Mouse (Mus musculus) bone marrow, adult 2 months (tissue): Measurements from ENCODE around the gene Actr10. TPM values are rescaled to one million over a fixed set of nuclear protein-coding genes. Genes with fewer than 3 reads are reported as not detected.

Source experiments
- H3K27ac ChIP-seq: fragments of 200-500 bp; 2 replicates; pipeline ENCODE4 v1.5.1; 2012; ENCODE audit warnings: low read depth, mild to moderate bottlenecking, control low read depth, inconsistent platforms, low read length; ENCODE audit not compliant: control insufficient read depth, poor library complexity, insufficient read depth
- H3K4me1 ChIP-seq: fragments of 200-500 bp; 2 replicates; pipeline ENCODE4 v1.6.1; 2011; ENCODE audit warnings: low read length; ENCODE audit not compliant: control insufficient read depth, insufficient read depth
- H3K4me3 ChIP-seq: fragments of 200-500 bp; replicated peaks from 2 replicates; pipeline ENCODE3; 2011; ENCODE audit warnings: mild to moderate bottlenecking, low read depth, low read length, control low read depth; ENCODE audit not compliant: control insufficient read depth
- CTCF ChIP-seq: fragments of 200-500 bp; IDR thresholded peaks from 2 replicates; pipeline ENCODE4 v1.5.1; 2011; ENCODE audit warnings: low read length, control low read depth; ENCODE audit not compliant: control insufficient read depth, insufficient read depth
- POLR2A ChIP-seq: fragments of 200-500 bp; IDR thresholded peaks from 2 replicates; pipeline ENCODE4 v1.6.1; 2011; ENCODE audit warnings: low read depth, mild to moderate bottlenecking, control low read depth, low read length, borderline replicate concordance; ENCODE audit not compliant: control insufficient read depth
- WGBS: fragments of 180-500 bp; shearing (Covaris S2); methylation state at CpG from one replicate; pipeline ENCODE4 v1.1.7; 2018; 5-methylcytosine and 5-hydroxymethylcytosine counted together
- polyA plus RNA-seq: library from polyadenylated mRNA; stranded (reverse); fragments of >200 nt; gene quantifications from 2 replicates; pipeline ENCODE4 v1.2.4, GENCODE M21; 2011; ENCODE audit warnings: low replicate concordance; ENCODE audit not compliant: missing spikeins, insufficient read depth, insufficient read length

Actr10 gene
- polyA plus RNA-seq: 35.6 and 59.6 TPM in 2 replicates

DNA sequence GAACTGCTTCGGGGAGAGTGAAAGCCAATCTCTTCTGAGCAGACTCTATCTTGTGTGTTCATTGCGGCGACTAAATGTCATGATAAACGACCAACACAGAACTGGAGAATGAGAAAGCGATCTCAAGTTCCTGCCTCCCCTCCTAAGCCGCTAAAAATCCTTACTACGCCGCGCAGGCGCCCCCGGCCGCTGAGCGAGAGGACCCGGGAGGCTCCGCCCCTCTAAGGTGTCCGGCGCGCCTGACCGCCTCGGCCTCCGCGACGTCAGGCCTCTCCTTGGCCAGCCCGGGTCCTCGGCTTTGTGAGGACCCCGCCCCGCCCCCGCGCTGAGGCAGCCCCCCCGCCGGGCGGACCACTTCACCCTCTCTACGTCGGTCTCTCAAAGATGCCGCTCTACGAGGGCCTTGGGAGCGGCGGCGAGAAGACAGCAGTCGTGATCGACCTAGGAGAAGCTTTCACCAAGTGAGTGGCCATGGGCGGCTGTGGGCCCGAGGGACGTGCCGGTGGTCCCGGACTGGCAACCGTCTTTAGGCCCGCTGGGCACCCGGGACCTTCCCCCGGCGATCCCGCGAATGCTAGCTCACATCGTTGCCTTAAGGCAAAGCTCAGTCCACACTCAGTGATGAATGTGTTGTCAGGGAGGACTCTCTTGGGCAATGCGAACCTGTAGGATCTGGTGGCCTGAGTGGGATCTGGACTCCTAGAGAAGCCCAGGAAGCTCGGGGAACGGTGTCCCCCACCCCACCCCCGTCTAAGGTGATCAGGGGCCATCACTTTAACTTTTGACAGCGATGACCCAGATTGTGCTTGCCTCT, at the start of gene Actr10:
Actr10 (plus strand) TSS at position 287 of the 814 bp plus-strand sequence.
- TF ChIP-seq POLR2A (peak; percentile 66; the same call in 1 of the 2 replicates), CTCF (no peak)
- H3K27ac ChIP-seq: peak within 1 kb of the TSS; percentile 69
- under 1% methylated on average over 59 of the region's 59 CpGs for WGBS
- H3K4me3 ChIP-seq: peak within 1 kb of the TSS; percentile 92
- H3K4me1 ChIP-seq: no peaks in the 10 kb centered on the region; the same call in 1 of the 2 replicates

DNA sequence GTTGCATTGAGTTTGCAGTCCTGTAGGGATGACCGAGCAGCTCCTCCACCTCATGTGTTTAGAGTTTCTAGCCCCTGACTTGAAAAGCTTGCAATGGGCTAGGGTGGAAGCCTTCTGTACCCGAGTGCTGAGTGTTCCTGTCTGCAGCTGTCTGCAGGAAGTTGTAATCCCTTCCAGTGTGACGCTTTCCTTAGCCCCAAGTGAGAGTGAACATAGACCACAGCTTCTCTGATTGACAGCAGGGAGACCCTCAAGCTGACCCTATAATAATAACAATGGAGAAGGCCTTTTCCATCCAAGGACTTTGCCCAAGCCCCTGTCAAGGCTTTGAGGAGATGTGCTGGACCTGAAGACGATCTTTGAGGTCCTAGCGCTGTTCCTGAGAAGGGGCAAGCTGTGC, 47.3 kb upstream of the Actr10 start:
- 79% methylated on average over 5 of the region's 5 CpGs for WGBS
- TF ChIP-seq POLR2A: no peak
- TF ChIP-seq CTCF: no peak
- Histone ChIP-seq H3K4me1 (peaks cover 2% of the 10 kb centered on the region; the same call in 1 of the 2 replicates), H3K27ac (no peak overlapping the region), H3K4me3 (no peak overlapping the region)

DNA sequence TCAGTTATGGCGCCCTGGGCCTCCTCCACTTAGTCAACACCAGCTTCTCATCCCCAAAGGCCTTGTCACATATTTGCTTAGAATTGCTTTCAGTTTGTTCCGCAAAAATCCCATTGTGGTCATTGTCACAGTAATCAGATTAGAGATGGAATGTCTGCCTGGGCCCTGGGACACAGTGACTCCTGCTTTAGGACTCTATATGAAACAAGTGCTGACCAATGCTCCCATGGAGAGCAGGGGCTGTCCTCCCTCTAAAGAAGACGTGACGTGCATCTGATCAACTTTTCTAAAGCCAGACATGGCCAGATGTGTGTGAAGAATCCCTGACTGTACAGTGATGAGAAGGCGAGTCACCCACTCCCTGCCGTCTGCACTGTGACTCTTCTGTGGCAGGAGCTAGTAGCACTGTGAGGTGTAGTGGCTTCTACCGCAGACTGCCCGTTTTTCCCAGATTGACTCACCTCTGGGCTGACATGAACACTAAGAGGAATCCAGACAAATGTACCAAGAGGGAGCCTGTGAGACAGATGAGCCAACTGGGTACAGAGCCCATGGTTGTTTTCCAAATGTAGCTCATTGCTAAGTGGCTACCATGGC, 46.7 kb upstream of the Actr10 start:
- Histone ChIP-seq H3K4me1 (no peaks in the 10 kb centered on the region), H3K27ac (no peak overlapping the region), H3K4me3 (no peak overlapping the region)
- WGBS: 87% methylated on average over 8 of the region's 8 CpGs
- no peak for TF ChIP-seq CTCF
- TF ChIP-seq POLR2A: no peak

DNA sequence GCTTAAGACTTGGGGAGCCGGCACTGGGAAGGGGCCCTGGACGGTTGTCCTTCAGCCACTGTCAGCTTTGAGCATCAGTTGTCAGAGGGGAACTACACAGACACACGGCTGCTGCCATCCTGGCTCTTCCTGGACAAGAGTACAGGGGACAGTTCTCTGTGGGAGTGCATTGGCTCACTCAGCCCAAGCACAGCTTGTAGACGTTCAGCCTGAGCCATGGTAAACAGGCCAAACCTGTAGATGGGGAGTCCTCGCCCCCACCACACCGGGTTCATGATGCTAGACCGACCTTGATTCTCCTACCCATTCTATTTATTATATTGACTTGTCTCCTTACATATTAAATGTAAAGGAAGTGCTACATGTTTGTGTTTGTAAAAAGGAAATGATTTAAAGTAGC, 42.4 kb upstream of the Actr10 start:
- TF ChIP-seq CTCF (no peak), POLR2A (no peak)
- H3K4me3 ChIP-seq: no peak overlapping the region
- H3K4me1 ChIP-seq: no peaks in the 10 kb centered on the region
- H3K27ac ChIP-seq: no peak overlapping the region
- 85% methylated on average over 7 of the region's 7 CpGs for WGBS

DNA sequence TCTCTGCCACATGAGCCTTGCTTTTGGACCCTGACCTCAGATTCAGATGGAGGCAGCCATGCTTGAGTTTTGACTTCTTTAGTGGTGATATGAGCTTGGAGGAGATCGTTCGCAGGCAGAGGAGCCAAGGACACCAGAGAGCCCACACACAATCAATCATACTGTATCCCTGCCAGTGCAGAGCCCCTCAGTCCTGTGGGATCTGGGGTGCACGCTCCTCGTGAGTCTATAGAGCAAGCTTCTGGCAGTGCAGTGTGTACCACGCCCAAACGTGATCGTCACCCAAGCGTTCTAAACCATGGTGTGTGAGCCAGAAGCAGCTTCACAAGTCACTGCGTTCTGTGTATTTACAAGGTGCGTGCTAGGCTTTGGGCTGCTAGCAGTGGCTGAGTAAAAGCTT, 41.6 kb upstream of the Actr10 start:
- no peak for TF ChIP-seq CTCF
- no peak for TF ChIP-seq POLR2A
- 80% methylated on average over 10 of the region's 10 CpGs for WGBS
- Histone ChIP-seq H3K4me3 (no peak overlapping the region), H3K27ac (no peak overlapping the region), H3K4me1 (no peaks in the 10 kb centered on the region)

GRCm38 (mm10) chr12:70897434-70897833, 40.2 kb upstream of the Actr10 start:
- WGBS: 84% methylated on average over 8 of the region's 8 CpGs
- Histone ChIP-seq H3K4me1 (no peaks in the 10 kb centered on the region), H3K4me3 (no peak overlapping the region), H3K27ac (no peak overlapping the region)
- TF ChIP-seq CTCF (no peak; the same call in 1 of the 2 replicates), POLR2A (no peak)

GRCm38 (mm10) chr12:70898450-70898849, 39.2 kb upstream of the Actr10 start:
- H3K4me3 ChIP-seq: no peak overlapping the region
- WGBS: 62% methylated on average over 8 of the region's 8 CpGs
- TF ChIP-seq CTCF (no peak), POLR2A (no peak)

GRCm38 (mm10) chr12:70904471-70904870, 33.2 kb upstream of the Actr10 start:
- no peak for TF ChIP-seq POLR2A
- no peak for TF ChIP-seq CTCF
- no peak overlapping the region for H3K4me3 ChIP-seq
- WGBS: 87% methylated on average over 10 of the region's 10 CpGs
- H3K4me1 ChIP-seq: no peaks in the 10 kb centered on the region
- no peak overlapping the region for H3K27ac ChIP-seq

More at GRCm38 (mm10) chr12:70898450-70898849, 39.2 kb upstream of the Actr10 start:
- no peak overlapping the region for H3K27ac ChIP-seq
- H3K4me1 ChIP-seq: no peaks in the 10 kb centered on the region
